Mouse (Mus musculus) layer of hippocampus, adult 9-10 months (tissue): ENCODE measurements around the gene Adipor2.

ENCODE experiments used
- DNase-seq: peaks from one replicate; pipeline ENCODE4 v3.0.0; 2022; ENCODE audit warnings: low spot score

Gene Adipor2

GRCm38 (mm10) chr6:119347813-119348212, 69.7 kb downstream of the Adipor2 start:
- DNase-seq = no peak

- no peak for DNase-seq
These were observed 71.2 kb downstream of the Adipor2 start for GRCm38 (mm10) chr6:119346257-119346656.

- DNase-seq = no peak
These were observed 76.1 kb downstream of the Adipor2 start for GRCm38 (mm10) chr6:119341409-119341808.

GRCm38 (mm10) chr6:119338121-119338912, 79.2 kb downstream of the Adipor2 start:
- DNase-seq = no peak

GRCm38 (mm10) chr6:119337287-119337686, 80.2 kb downstream of the Adipor2 start:
- no peak for DNase-seq

GRCm38 (mm10) chr6:119336124-119336523, 81.4 kb downstream of the Adipor2 start:
- no peak for DNase-seq

GRCm38 (mm10) chr6:119333831-119334230, 83.7 kb downstream of the Adipor2 start:
- no peak for DNase-seq

GRCm38 (mm10) chr6:119333202-119333601, 84.3 kb downstream of the Adipor2 start:
- no peak for DNase-seq

GRCm38 (mm10) chr6:119332111-119332510, 85.4 kb downstream of the Adipor2 start:
- no peak for DNase-seq

- DNase-seq = no peak
These were observed 87.0 kb downstream of the Adipor2 start, which contains the start of gene Lrtm2 for GRCm38 (mm10) chr6:119330506-119330905. Lrtm2 (minus strand) TSS chr6:119330766.

GRCm38 (mm10) chr6:119329936-119330335, 87.6 kb downstream of the Adipor2 start:
- no peak for DNase-seq

- peak; percentile 69 for DNase-seq
These were observed 88.2 kb downstream of the Adipor2 start for GRCm38 (mm10) chr6:119329215-119329714.

GRCm38 (mm10) chr6:119328521-119329115, 88.9 kb downstream of the Adipor2 start:
- no peak for DNase-seq

- no peak for DNase-seq
These were observed 91.0 kb downstream of the Adipor2 start for GRCm38 (mm10) chr6:119326541-119326940.

- DNase-seq = no peak
These were observed 91.5 kb downstream of the Adipor2 start for GRCm38 (mm10) chr6:119325978-119326377.

- no peak for DNase-seq
These were observed 92.7 kb downstream of the Adipor2 start for GRCm38 (mm10) chr6:119324776-119325175.

- no peak for DNase-seq
These were observed 95.8 kb downstream of the Adipor2 start for GRCm38 (mm10) chr6:119321752-119322151.

GRCm38 (mm10) chr6:119320481-119320880, 97.0 kb downstream of the Adipor2 start:
- no peak for DNase-seq

- DNase-seq = no peak
These were observed 98.1 kb downstream of the Adipor2 start for GRCm38 (mm10) chr6:119319358-119319757.

- DNase-seq = no peak
These were observed 98.8 kb downstream of the Adipor2 start for GRCm38 (mm10) chr6:119318732-119319131.

- no peak for DNase-seq
These were observed 102.6 kb downstream of the Adipor2 start for GRCm38 (mm10) chr6:119314751-119315476.

- no peak for DNase-seq
These were observed 103.7 kb downstream of the Adipor2 start for GRCm38 (mm10) chr6:119313588-119314375.
